Mouse (Mus musculus): ENCODE results near the gene Acap1. TPM values are rescaled to one million over a fixed set of nuclear protein-coding genes. Genes with fewer than 3 reads are reported as not detected.
"Not testable (repeated sequence)": the region's sequence is repeated elsewhere in the genome, so short reads cannot be mapped to it uniquely, and the experiment has no call there.

Gene Acap1
- polyA plus RNA-seq, 1 experiment from 2014 or later = 0.90 TPM

DNA sequence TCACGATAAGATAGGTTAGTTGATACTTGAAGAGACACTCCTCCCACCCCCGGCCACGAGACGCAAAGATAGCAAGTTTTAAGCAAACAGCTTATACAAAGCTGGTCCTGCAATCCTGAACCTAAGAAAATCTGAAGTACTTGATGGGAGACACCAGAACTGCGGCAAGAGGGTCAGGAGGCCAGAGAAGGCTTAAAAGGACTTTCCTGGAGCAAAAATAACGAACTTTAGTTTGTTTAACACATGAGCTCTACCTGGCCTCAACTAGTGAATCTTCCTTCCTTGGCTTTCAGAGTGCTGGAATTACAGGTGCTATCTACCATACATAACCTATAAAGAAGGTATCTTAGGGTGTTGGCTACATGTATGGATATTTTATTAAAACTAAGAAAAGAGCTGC, 39.3 kb upstream of the Acap1 start:
- peak overlapping the region; percentile 19 for H3K4me3 ChIP-seq (replicated peaks)
- H3K27ac ChIP-seq = no peak overlapping the region
- H3K4me2 ChIP-seq = peak overlapping the region; percentile 100
- H3K4me1 ChIP-seq (replicated peaks) = peaks cover 36% of the 10 kb centered on the region
- H3K9ac ChIP-seq (replicated peaks) = no peak overlapping the region
- H3K27me3 ChIP-seq = peaks cover 18% of the 10 kb centered on the region
- H3K9me3 ChIP-seq = no peaks in the 10 kb centered on the region
- 21% methylated on average over 6 of the region's 6 CpGs for WGBS
- ATAC-seq (ENCODE audit: insufficient number of reproducible peaks, insufficient read depth, low FRiP score, low TSS enrichment, low read depth) = no peak
- no peaks in the 10 kb centered on the region for H3K36me3 ChIP-seq

- Histone ChIP-seq H3K9ac (replicated peaks) (no peak overlapping the region), H3K4me3 (replicated peaks) (peak overlapping the region; percentile 19), H3K4me2 (peak overlapping the region; percentile 48), H3K27me3 (peaks cover 18% of the 10 kb centered on the region), H3K4me1 (replicated peaks) (peaks cover 36% of the 10 kb centered on the region), H3K36me3 (no peaks in the 10 kb centered on the region), H3K27ac (no peak overlapping the region), H3K9me3 (no peaks in the 10 kb centered on the region)
- 1% methylated on average over 18 of the region's 18 CpGs for WGBS
- no peak for ATAC-seq (ENCODE audit: insufficient number of reproducible peaks, insufficient read depth, low FRiP score, low TSS enrichment, low read depth)
These were observed 38.8 kb upstream of the Acap1 start for GRCm38 (mm10) chr11:69934169-69934568.

GRCm38 (mm10) chr11:69933066-69933465, 37.7 kb upstream of the Acap1 start:
- no peak overlapping the region for H3K27ac ChIP-seq
- no peak overlapping the region for H3K4me3 ChIP-seq (replicated peaks)
- no peak overlapping the region for H3K9ac ChIP-seq (replicated peaks)
- H3K9me3 ChIP-seq = no peaks in the 10 kb centered on the region
- no peaks in the 10 kb centered on the region for H3K36me3 ChIP-seq
- no peak overlapping the region for H3K4me2 ChIP-seq
- peaks cover 18% of the 10 kb centered on the region for H3K27me3 ChIP-seq
- peaks cover 26% of the 10 kb centered on the region for H3K4me1 ChIP-seq (replicated peaks)
- 81% methylated on average over 4 of the region's 4 CpGs for WGBS
- ATAC-seq (ENCODE audit: insufficient number of reproducible peaks, insufficient read depth, low FRiP score, low TSS enrichment, low read depth) = no peak

GRCm38 (mm10) chr11:69932254-69932653, 36.9 kb upstream of the Acap1 start:
- H3K9me3 ChIP-seq = no peaks in the 10 kb centered on the region
- no peak overlapping the region for H3K9ac ChIP-seq (replicated peaks)
- no peaks in the 10 kb centered on the region for H3K36me3 ChIP-seq
- H3K27ac ChIP-seq = no peak overlapping the region
- no peak for ATAC-seq (ENCODE audit: insufficient number of reproducible peaks, insufficient read depth, low FRiP score, low TSS enrichment, low read depth)
- no peak overlapping the region for H3K4me3 ChIP-seq (replicated peaks)
- H3K4me2 ChIP-seq = no peak overlapping the region
- 33% methylated on average over 3 of the region's 3 CpGs for WGBS
- peaks cover 17% of the 10 kb centered on the region for H3K27me3 ChIP-seq
- H3K4me1 ChIP-seq (replicated peaks) = peaks cover 20% of the 10 kb centered on the region

DNA sequence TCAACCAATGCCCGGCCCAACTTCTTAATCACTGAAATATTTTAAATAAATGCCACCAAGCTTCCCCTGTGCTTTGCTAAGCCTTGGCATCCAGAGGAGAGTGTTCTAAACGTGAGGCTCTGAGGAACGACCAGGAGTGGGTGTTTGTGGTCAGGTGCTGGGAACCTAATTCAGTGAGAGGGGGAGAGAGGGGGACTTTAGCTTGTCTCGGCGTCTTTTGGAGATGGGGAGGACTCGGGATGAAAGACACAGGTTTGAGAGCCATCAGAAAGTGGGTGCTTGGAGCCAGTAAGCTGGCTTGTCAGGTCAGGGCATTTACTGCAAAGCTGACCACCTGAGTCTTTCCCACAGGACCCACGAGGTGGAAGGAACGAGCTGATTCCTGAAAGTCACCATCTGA, 36.4 kb upstream of the Acap1 start:
- no peak for ATAC-seq (ENCODE audit: insufficient number of reproducible peaks, insufficient read depth, low FRiP score, low TSS enrichment, low read depth)
- 66% methylated on average over 8 of the region's 8 CpGs for WGBS
- Histone ChIP-seq H3K27me3 (peaks cover 12% of the 10 kb centered on the region), H3K9ac (replicated peaks) (no peak overlapping the region), H3K4me3 (replicated peaks) (no peak overlapping the region), H3K27ac (no peak overlapping the region), H3K9me3 (no peaks in the 10 kb centered on the region), H3K36me3 (no peaks in the 10 kb centered on the region), H3K4me1 (replicated peaks) (peaks cover 15% of the 10 kb centered on the region), H3K4me2 (no peak overlapping the region)

DNA sequence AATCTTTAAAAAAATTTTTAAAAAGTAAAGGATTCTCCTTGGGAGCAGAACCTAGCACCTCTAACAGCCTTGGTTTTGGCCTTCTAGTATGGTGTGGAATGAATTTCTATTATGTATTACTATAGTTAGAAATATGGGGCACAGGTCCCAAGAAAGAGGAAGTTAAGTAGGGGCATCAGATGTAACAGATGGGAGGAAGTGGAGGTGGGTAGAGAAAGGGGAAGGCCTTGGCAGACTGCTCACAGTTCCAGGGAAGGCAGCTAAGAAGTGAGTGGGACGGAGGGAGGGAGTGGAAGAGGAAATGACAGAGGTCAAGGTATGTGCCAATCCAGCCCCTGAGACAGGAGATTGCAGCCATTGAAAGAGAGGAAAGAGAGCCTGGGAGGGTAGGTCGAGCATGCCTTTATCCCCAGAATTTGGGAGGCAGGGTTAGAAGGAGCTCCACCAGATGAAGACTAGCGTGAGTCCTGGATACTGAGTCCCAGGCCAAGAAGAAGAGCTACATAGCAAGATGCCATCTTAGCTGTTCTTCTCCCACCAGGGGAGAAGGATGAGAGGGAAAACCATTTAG, 35.7 kb upstream of the Acap1 start:
- Histone ChIP-seq H3K4me3 (replicated peaks) (no peak overlapping the region), H3K4me2 (no peak overlapping the region), H3K9ac (replicated peaks) (no peak overlapping the region), H3K27me3 (peaks cover 5% of the 10 kb centered on the region; the same call in 1 of the 2 replicates), H3K4me1 (replicated peaks) (peaks cover 8% of the 10 kb centered on the region), H3K9me3 (no peaks in the 10 kb centered on the region), H3K36me3 (no peaks in the 10 kb centered on the region), H3K27ac (no peak overlapping the region)
- WGBS = 72% methylated on average over 3 of the region's 3 CpGs
- no peak for ATAC-seq (ENCODE audit: insufficient number of reproducible peaks, insufficient read depth, low FRiP score, low TSS enrichment, low read depth)

DNA sequence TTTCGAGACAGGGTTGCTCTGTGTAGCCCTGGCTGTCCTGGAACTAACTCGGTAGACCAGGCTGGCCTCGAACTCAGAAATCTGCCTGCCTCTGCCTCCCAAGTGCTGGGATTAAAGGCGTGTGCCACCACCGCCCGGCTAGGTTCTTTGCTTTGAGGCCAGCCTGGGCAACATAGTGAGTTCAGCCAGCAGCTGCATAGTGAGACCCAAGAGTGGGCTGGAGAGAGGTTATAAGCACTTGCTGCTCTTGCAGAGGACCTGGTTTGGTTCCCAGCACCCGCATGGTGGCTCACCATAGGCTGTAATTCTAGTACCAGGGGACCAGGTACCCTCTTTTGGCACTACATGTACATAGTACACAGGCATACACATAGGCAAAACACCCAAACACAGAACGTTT, 34.8 kb upstream of the Acap1 start:
- not testable (repeated sequence) for H3K9me3 ChIP-seq; ATAC-seq (ENCODE audit: insufficient number of reproducible peaks, insufficient read depth, low FRiP score, low TSS enrichment, low read depth)

GRCm38 (mm10) chr11:69929712-69930111, 34.4 kb upstream of the Acap1 start:
- Histone ChIP-seq H3K36me3 (no peaks in the 10 kb centered on the region), H3K27me3 (no peaks in the 10 kb centered on the region), H3K9me3 (no peaks in the 10 kb centered on the region), H3K4me3 (replicated peaks) (no peak overlapping the region), H3K4me2 (no peak overlapping the region), H3K27ac (no peak overlapping the region), H3K9ac (replicated peaks) (no peak overlapping the region), H3K4me1 (replicated peaks) (no peaks in the 10 kb centered on the region)
- ATAC-seq (ENCODE audit: insufficient number of reproducible peaks, insufficient read depth, low FRiP score, low TSS enrichment, low read depth) = no peak
- 79% methylated on average over 4 of the region's 4 CpGs for WGBS

More for the DNA sequence above, 34.8 kb upstream of the Acap1 start:
- H3K4me1 ChIP-seq (replicated peaks); H3K36me3 ChIP-seq; H3K27me3 ChIP-seq; H3K27ac ChIP-seq; H3K4me2 ChIP-seq; H3K4me3 ChIP-seq (replicated peaks); H3K9ac ChIP-seq (replicated peaks): not testable (repeated sequence)
- WGBS = 84% methylated on average over 8 of the region's 8 CpGs

- H3K27ac ChIP-seq = no peak overlapping the region
- no peak overlapping the region for H3K9ac ChIP-seq (replicated peaks)
- no peak overlapping the region for H3K4me3 ChIP-seq (replicated peaks)
- no peaks in the 10 kb centered on the region for H3K36me3 ChIP-seq
- H3K9me3 ChIP-seq = no peaks in the 10 kb centered on the region
- WGBS = 94% methylated on average over 2 of the region's 2 CpGs
- H3K4me1 ChIP-seq (replicated peaks) = peaks cover 5% of the 10 kb centered on the region; the same call in 1 of the 2 replicates
- no peaks in the 10 kb centered on the region for H3K27me3 ChIP-seq
- no peak; the same call in 1 of the 2 replicates for ATAC-seq (ENCODE audit: insufficient number of reproducible peaks, insufficient read depth, low FRiP score, low TSS enrichment, low read depth)
- H3K4me2 ChIP-seq = no peak overlapping the region
These were observed 32.2 kb upstream of the Acap1 start for GRCm38 (mm10) chr11:69927501-69927900.

- Histone ChIP-seq H3K36me3 (peaks cover 16% of the 10 kb centered on the region), H3K4me1 (replicated peaks) (peaks cover 22% of the 10 kb centered on the region), H3K9me3 (no peaks in the 10 kb centered on the region), H3K27me3 (no peaks in the 10 kb centered on the region), H3K4me3 (replicated peaks) (no peak overlapping the region), H3K4me2 (peak overlapping the region; percentile 87), H3K9ac (replicated peaks) (no peak overlapping the region; the same call in 1 of the 2 replicates), H3K27ac (0 out of 2 replicates have a peak overlapping the region, but pooled peaks have one; percentile 30)
- ATAC-seq (ENCODE audit: insufficient number of reproducible peaks, insufficient read depth, low FRiP score, low TSS enrichment, low read depth) = no peak
- WGBS = 66% methylated on average over 3 of the region's 3 CpGs
These were observed 27.5 kb upstream of the Acap1 start for GRCm38 (mm10) chr11:69922796-69923195.

- H3K4me1 ChIP-seq (replicated peaks) = peaks cover 23% of the 10 kb centered on the region
- no peaks in the 10 kb centered on the region for H3K27me3 ChIP-seq
- H3K9me3 ChIP-seq = no peaks in the 10 kb centered on the region
- no peak for ATAC-seq (ENCODE audit: insufficient number of reproducible peaks, insufficient read depth, low FRiP score, low TSS enrichment, low read depth)
- H3K4me2 ChIP-seq = peak overlapping the region; percentile 87
- WGBS = 3% methylated on average over 12 of the region's 12 CpGs
- H3K36me3 ChIP-seq = peaks cover 22% of the 10 kb centered on the region
- peak overlapping the region; percentile 98 for H3K27ac ChIP-seq
- H3K4me3 ChIP-seq (replicated peaks) = peak overlapping the region; percentile 98
- peak overlapping the region; percentile 65 for H3K9ac ChIP-seq (replicated peaks)
These were observed 26.8 kb upstream of the Acap1 start for GRCm38 (mm10) chr11:69922012-69922756.

All from limb, embryonic 12.5 days (tissue).